Mouse (Mus musculus) neural tube, embryonic 15.5 days (tissue): ENCODE data around the gene Selenom. TPM values are rescaled to one million over a fixed set of nuclear protein-coding genes. Genes with fewer than 3 reads are reported as not detected.

Experiments
- ATAC-seq: fragments of 200-750 bp; cut with Nextera tagmentation; 2 replicates; pipeline ENCODE4 v1.8.0; 2017; ENCODE audit warnings: mild to moderate bottlenecking, moderate TSS enrichment, moderate library complexity; ENCODE audit not compliant: low FRiP score
- H3K27ac ChIP-seq: fragments of 300-500 bp; sonication (generic); replicated peaks from 2 replicates; pipeline ENCODE4 v1.5.1; 2015; ENCODE audit warnings: mild to moderate bottlenecking, inconsistent platforms
- H3K27me3 ChIP-seq: fragments of 300-500 bp; sonication (generic); replicated peaks from 2 replicates; pipeline ENCODE4 v1.6.1; 2015; ENCODE audit warnings: inconsistent platforms
- H3K36me3 ChIP-seq: fragments of 300-500 bp; sonication (generic); 2 replicates; pipeline ENCODE4 v1.6.1; 2015; ENCODE audit warnings: inconsistent platforms
- H3K4me1 ChIP-seq: fragments of 300-500 bp; sonication (generic); 2 replicates; pipeline ENCODE4 v1.6.1; 2015; ENCODE audit warnings: inconsistent platforms
- H3K4me2 ChIP-seq: fragments of 300-500 bp; sonication (generic); 2 replicates; pipeline ENCODE4 v1.6.1; 2015; ENCODE audit warnings: inconsistent platforms, mild to moderate bottlenecking, moderate library complexity
- H3K4me3 ChIP-seq: fragments of 300-500 bp; sonication (generic); replicated peaks from 2 replicates; pipeline ENCODE4 v1.5.1; 2015; ENCODE audit warnings: mild to moderate bottlenecking, inconsistent platforms
- H3K9ac ChIP-seq: fragments of 300-500 bp; sonication (generic); replicated peaks from 2 replicates; pipeline ENCODE4 v1.6.1; 2015; ENCODE audit warnings: mild to moderate bottlenecking, inconsistent platforms
- H3K9me3 ChIP-seq: fragments of 300-500 bp; sonication (generic); replicated peaks from 2 replicates; pipeline ENCODE4 v1.6.1; 2016; ENCODE audit warnings: inconsistent platforms
- WGBS: fragments of 180-500 bp; shearing (Covaris S2); methylation state at CpG from one replicate; pipeline ENCODE4 v1.1.7; 2015; ENCODE audit warnings: mixed read lengths; 5-methylcytosine and 5-hydroxymethylcytosine counted together
- polyA plus RNA-seq: library from polyadenylated mRNA; unstranded; fragments of >200 nt; fragmentation: Nextera tagmentation; extraction: Ambion mirVana; gene quantifications from 2 replicates; pipeline ENCODE4 v1.2.1, GENCODE M21; 2015

The Selenom gene
- polyA plus RNA-seq, 1 experiment from 2014 or later, result 188 TPM

DNA sequence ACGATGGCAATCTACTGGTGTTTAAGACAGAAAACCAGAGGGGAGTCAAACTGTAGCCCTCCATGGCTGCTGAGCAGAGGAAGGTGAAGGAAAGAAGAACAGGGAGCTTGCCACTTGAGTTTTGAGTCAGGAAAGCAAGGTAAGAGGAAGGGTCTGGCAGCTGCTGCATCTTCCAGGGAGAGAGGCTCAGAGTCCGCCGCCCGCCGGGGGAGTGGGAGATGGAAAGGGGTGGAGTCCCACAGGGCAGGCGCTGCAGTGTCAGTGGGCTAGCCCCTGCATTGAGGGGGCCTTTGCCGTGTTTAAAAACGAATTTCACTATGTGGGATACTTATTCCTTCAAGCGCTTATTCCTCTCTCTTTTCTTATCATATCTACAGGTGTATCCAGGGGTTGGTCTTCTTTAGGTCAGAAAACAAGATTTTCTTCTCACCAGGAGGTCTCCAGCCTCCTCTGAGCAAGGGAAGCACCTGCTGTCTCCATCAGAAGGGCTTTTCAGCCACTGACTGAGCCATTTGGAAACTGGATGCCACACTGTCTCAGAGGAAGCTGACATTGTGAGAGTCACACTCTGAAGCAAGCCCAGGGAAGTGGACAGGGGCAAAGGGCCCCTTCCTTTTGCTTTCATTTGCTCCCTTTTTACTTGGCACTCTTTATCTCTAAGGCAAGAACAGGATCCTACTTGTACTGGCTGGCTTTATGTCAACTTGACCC, 31.2 kb downstream of the Selenom start:
- no peak overlapping the region for H3K4me3 ChIP-seq
- no peak for ATAC-seq
- H3K9me3 ChIP-seq, result no peaks in the 10 kb centered on the region
- no peak overlapping the region for H3K9ac ChIP-seq
- H3K27me3 ChIP-seq, result no peaks in the 10 kb centered on the region
- no peaks in the 10 kb centered on the region for H3K36me3 ChIP-seq
- no peak overlapping the region for H3K4me2 ChIP-seq
- no peak overlapping the region for H3K27ac ChIP-seq
- H3K4me1 ChIP-seq, result peaks cover 4% of the 10 kb centered on the region
- WGBS, result 21% methylated on average over 9 of the region's 9 CpGs

DNA sequence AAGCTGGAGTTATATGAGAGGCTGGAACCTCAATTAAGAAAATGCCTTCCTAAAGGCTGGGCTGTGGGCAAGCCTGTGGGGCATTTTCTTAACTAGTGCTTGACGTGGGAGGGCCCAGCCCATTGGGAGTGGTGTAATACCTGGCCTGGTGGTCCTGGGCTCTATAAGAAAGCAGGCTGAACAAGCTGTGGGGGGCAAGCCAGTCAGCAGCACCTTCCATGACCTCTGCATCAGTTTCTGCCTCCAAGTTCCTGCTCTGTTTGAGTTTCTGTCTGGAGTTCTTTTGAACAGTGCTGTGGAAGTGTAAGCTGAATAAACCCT, 31.7 kb downstream of the Selenom start:
- WGBS, result 31% methylated on average over 1 of the region's 1 CpGs

GRCm38 (mm10) chr11:3547047-3547446, 32.6 kb downstream of the Selenom start:
- no peak overlapping the region for H3K4me2 ChIP-seq
- no peaks in the 10 kb centered on the region for H3K36me3 ChIP-seq
- no peak overlapping the region for H3K9ac ChIP-seq
- 83% methylated on average over 2 of the region's 2 CpGs for WGBS
- H3K4me3 ChIP-seq, result no peak overlapping the region
- H3K27ac ChIP-seq, result no peak overlapping the region
- H3K27me3 ChIP-seq, result no peaks in the 10 kb centered on the region
- peaks cover 4% of the 10 kb centered on the region for H3K4me1 ChIP-seq
- no peaks in the 10 kb centered on the region for H3K9me3 ChIP-seq
- ATAC-seq, result no peak

More for the DNA sequence above, 31.7 kb downstream of the Selenom start:
- H3K36me3 ChIP-seq, result no peaks in the 10 kb centered on the region
- no peak overlapping the region for H3K4me3 ChIP-seq
- H3K4me2 ChIP-seq, result no peak overlapping the region
- H3K4me1 ChIP-seq, result peaks cover 4% of the 10 kb centered on the region
- H3K9ac ChIP-seq, result no peak overlapping the region
- no peaks in the 10 kb centered on the region for H3K27me3 ChIP-seq
- no peak for ATAC-seq
- H3K27ac ChIP-seq, result no peak overlapping the region
- H3K9me3 ChIP-seq, result no peaks in the 10 kb centered on the region

- Histone ChIP-seq H3K9ac (no peak overlapping the region), H3K27ac (no peak overlapping the region), H3K4me2 (no peak overlapping the region), H3K27me3 (no peaks in the 10 kb centered on the region), H3K36me3 (no peaks in the 10 kb centered on the region), H3K4me3 (no peak overlapping the region), H3K4me1 (peaks cover 4% of the 10 kb centered on the region), H3K9me3 (no peaks in the 10 kb centered on the region)
- 52% methylated on average over 6 of the region's 6 CpGs for WGBS
- no peak for ATAC-seq
Measured at GRCm38 (mm10) chr11:3547969-3548368, 33.5 kb downstream of the Selenom start.

- no peaks in the 10 kb centered on the region for H3K9me3 ChIP-seq
- ATAC-seq, result no peak
- no peak overlapping the region for H3K4me3 ChIP-seq
- H3K36me3 ChIP-seq, result no peaks in the 10 kb centered on the region
- no peak overlapping the region for H3K4me2 ChIP-seq
- 63% methylated on average over 3 of the region's 3 CpGs for WGBS
- H3K27me3 ChIP-seq, result no peaks in the 10 kb centered on the region
- H3K27ac ChIP-seq, result no peak overlapping the region
- no peak overlapping the region for H3K9ac ChIP-seq
- peaks cover 4% of the 10 kb centered on the region for H3K4me1 ChIP-seq
Measured at GRCm38 (mm10) chr11:3548564-3549295, 34.2 kb downstream of the Selenom start.

DNA sequence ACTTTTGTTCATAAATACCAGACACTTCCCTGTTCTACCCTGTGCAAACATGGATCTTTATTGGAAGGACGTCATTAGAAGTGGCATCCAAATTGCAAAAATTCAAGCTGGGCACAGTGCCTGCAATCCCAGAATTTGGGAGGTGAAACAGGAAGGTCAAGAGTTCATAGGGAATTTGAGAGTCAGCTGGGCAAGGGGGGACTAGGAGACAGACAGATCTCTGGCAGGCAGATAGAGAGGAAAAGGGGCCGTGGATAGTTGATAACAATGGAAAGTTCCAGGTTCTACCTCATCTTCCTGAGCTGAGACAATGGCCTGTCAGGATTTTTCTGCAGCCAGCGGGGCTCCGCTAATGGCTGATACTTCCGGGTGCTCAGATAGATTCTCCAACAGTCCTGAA, 35.3 kb downstream of the Selenom start:
- 84% methylated on average over 5 of the region's 5 CpGs for WGBS
- Histone ChIP-seq H3K4me3 (no peak overlapping the region), H3K9me3 (no peaks in the 10 kb centered on the region), H3K4me2 (no peak overlapping the region), H3K27ac (no peak overlapping the region), H3K9ac (no peak overlapping the region), H3K36me3 (no peaks in the 10 kb centered on the region), H3K4me1 (peaks cover 4% of the 10 kb centered on the region), H3K27me3 (no peaks in the 10 kb centered on the region)
- no peak for ATAC-seq

DNA sequence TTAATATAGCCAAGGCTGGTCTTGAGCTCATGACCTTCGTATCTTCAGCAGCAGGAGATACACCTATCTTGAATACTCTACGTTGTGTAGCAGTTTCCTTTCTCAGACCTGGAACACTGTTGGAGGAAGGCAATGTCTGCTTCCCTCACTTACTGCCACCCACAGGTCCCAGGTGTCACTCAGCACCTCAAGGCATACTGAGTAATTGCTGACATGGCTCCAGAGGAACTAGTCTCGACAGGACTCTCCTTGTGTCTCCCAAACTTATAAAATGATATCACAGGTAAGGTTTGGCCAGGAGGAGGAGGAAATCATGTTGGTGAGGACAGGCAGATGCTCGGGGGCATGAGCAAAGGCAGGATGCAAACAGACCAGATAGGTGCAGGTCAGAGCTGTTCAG, 40.5 kb downstream of the Selenom start:
- Histone ChIP-seq H3K27me3 (no peaks in the 10 kb centered on the region), H3K36me3 (no peaks in the 10 kb centered on the region), H3K4me3 (no peak overlapping the region), H3K4me1 (no peaks in the 10 kb centered on the region), H3K4me2 (no peak overlapping the region), H3K9ac (no peak overlapping the region), H3K27ac (no peak overlapping the region), H3K9me3 (no peaks in the 10 kb centered on the region)
- 89% methylated on average over 4 of the region's 4 CpGs for whole genome bisulfite sequencing
- ATAC-seq, result no peak

DNA sequence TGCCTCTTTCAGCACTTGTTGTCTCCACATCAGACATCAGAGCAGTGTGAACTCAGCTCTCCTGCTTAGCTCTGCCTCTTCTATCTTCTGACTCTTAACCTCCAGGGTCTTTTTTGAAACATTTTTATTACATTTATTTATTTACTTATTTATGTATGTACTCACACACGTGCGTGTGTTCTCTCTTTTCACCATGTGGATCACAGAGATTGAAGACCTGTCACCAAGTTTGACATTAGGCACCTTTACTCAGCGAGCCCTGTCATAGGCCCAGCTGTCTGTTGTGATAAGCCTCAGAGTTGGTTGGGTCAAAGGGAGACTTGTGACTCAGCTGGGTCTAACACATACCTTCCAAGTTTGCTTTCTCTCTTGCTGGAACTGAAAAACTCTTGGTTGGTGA, 43.4 kb downstream of the Selenom start:
- Histone ChIP-seq H3K4me3 (no peak overlapping the region), H3K4me2 (no peak overlapping the region), H3K27ac (no peak overlapping the region), H3K36me3 (no peaks in the 10 kb centered on the region), H3K9ac (no peak overlapping the region), H3K4me1 (no peaks in the 10 kb centered on the region), H3K9me3 (no peaks in the 10 kb centered on the region), H3K27me3 (no peaks in the 10 kb centered on the region)
- no peak for ATAC-seq
- 85% methylated on average over 3 of the region's 3 CpGs for WGBS

DNA sequence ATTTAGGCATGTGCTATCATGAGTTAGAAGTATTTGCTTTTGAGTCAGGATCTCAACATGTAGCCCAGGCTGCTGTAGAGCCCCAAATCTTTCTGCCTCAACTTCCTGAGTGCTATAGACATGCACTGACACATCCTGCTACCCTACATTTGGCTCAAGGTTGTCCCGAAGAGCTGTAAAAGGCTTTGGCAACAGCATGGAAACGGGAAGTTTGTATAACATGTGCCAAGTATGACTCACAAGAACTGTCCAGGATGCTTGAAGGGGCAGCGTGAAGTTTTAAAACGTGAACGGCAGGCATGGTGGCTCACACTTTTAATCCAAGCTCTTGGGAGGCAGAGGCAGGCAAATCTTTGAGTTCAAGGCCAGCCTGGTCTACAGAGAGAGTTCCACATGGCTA, 45.7 kb downstream of the Selenom start:
- ATAC-seq, result no peak
- no peak overlapping the region for H3K4me2 ChIP-seq
- no peak overlapping the region for H3K27ac ChIP-seq
- 75% methylated on average over 5 of the region's 5 CpGs for WGBS
- no peaks in the 10 kb centered on the region for H3K27me3 ChIP-seq
- no peaks in the 10 kb centered on the region for H3K9me3 ChIP-seq
- H3K36me3 ChIP-seq, result no peaks in the 10 kb centered on the region
- no peak overlapping the region for H3K9ac ChIP-seq
- no peak overlapping the region for H3K4me3 ChIP-seq
- H3K4me1 ChIP-seq, result no peaks in the 10 kb centered on the region

GRCm38 (mm10) chr11:3563853-3564252, 49.4 kb downstream of the Selenom start:
- ATAC-seq, result no peak
- WGBS, result 90% methylated on average over 6 of the region's 6 CpGs
- H3K9me3 ChIP-seq, result no peaks in the 10 kb centered on the region

DNA sequence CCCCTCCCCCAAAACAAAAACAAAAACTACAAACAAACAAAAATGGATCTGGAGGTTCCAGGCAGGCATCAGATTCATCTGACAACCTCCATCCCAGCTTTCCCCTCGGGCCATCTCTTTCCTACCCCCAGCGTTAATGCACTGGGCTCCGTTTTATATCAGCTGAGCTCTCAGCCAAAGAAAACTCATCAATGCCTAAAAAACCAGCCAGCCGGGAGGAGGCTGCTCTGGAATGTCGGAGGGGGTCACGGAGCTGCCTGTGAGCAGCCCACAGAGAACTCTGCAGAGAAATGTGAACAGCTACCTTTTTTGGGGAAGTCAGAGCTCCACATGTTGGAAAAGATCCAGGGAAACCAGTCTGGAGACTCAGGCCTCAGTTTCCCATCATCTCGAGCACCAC, 50.0 kb downstream of the Selenom start:
- WGBS, result 67% methylated on average over 7 of the region's 7 CpGs
- Histone ChIP-seq H3K4me2 (no peak overlapping the region), H3K27me3 (no peaks in the 10 kb centered on the region), H3K9me3 (no peaks in the 10 kb centered on the region), H3K9ac (no peak overlapping the region), H3K36me3 (no peaks in the 10 kb centered on the region), H3K4me3 (no peak overlapping the region), H3K27ac (no peak overlapping the region), H3K4me1 (no peaks in the 10 kb centered on the region)
- no peak for ATAC-seq

More at GRCm38 (mm10) chr11:3563853-3564252, 49.4 kb downstream of the Selenom start:
- Histone ChIP-seq H3K4me2 (no peak overlapping the region), H3K9ac (no peak overlapping the region), H3K27me3 (no peaks in the 10 kb centered on the region), H3K27ac (no peak overlapping the region), H3K36me3 (no peaks in the 10 kb centered on the region), H3K4me1 (no peaks in the 10 kb centered on the region), H3K4me3 (no peak overlapping the region)

GRCm38 (mm10) chr11:3566018-3566417, 51.5 kb downstream of the Selenom start:
- Histone ChIP-seq H3K36me3 (no peaks in the 10 kb centered on the region), H3K9ac (no peak overlapping the region), H3K9me3 (no peaks in the 10 kb centered on the region), H3K27me3 (no peaks in the 10 kb centered on the region), H3K4me2 (no peak overlapping the region), H3K4me1 (no peaks in the 10 kb centered on the region), H3K4me3 (no peak overlapping the region), H3K27ac (no peak overlapping the region)
- 89% methylated on average over 4 of the region's 4 CpGs for WGBS
- ATAC-seq, result no peak
